Mouse (Mus musculus) erythroblast, embryonic 14.5 days (primary cell): Measurements from ENCODE around the gene Rbks. TPM values are rescaled to one million over a fixed set of nuclear protein-coding genes. Genes with fewer than 3 reads are reported as not detected.

Source experiments
- H3K27me3 ChIP-seq: 2 replicates; pipeline ENCODE4 v1.6.1; 2012; ENCODE audit warnings: inconsistent platforms; ENCODE audit not compliant: control insufficient read depth
- H3K36me3 ChIP-seq: 2 replicates; pipeline ENCODE4 v1.6.1; 2012; ENCODE audit warnings: mild to moderate bottlenecking, inconsistent platforms; ENCODE audit not compliant: control insufficient read depth
- H3K4me1 ChIP-seq: 2 replicates; pipeline ENCODE4 v1.6.1; 2012; ENCODE audit warnings: inconsistent platforms; ENCODE audit not compliant: control insufficient read depth
- H3K4me3 ChIP-seq: replicated peaks from 2 replicates; pipeline ENCODE3; 2012; ENCODE audit warnings: moderate library complexity, mild to moderate bottlenecking, inconsistent platforms
- H3K9me3 ChIP-seq: 2 replicates; pipeline ENCODE4 v1.6.1; 2012; ENCODE audit warnings: low read length, inconsistent platforms, mixed read lengths; ENCODE audit not compliant: control insufficient read depth
- GATA1 ChIP-seq: IDR thresholded peaks from 2 replicates; pipeline ENCODE4 v1.6.1; 2012; ENCODE audit warnings: low read length, inconsistent platforms, mixed read lengths
- TAL1 ChIP-seq: IDR thresholded peaks from 3 replicates; pipeline ENCODE4 v1.6.1; 2012; ENCODE audit warnings: low read length, inconsistent platforms, mixed read lengths
- polyA plus RNA-seq: library from polyadenylated mRNA; stranded (reverse); fragments of >175 nt; gene quantifications from 2 replicates; pipeline ENCODE4 v1.2.3, GENCODE M21; 2012

Rbks gene
- 1.3 and 2.2 TPM in 2 replicates for polyA plus RNA-seq

DNA sequence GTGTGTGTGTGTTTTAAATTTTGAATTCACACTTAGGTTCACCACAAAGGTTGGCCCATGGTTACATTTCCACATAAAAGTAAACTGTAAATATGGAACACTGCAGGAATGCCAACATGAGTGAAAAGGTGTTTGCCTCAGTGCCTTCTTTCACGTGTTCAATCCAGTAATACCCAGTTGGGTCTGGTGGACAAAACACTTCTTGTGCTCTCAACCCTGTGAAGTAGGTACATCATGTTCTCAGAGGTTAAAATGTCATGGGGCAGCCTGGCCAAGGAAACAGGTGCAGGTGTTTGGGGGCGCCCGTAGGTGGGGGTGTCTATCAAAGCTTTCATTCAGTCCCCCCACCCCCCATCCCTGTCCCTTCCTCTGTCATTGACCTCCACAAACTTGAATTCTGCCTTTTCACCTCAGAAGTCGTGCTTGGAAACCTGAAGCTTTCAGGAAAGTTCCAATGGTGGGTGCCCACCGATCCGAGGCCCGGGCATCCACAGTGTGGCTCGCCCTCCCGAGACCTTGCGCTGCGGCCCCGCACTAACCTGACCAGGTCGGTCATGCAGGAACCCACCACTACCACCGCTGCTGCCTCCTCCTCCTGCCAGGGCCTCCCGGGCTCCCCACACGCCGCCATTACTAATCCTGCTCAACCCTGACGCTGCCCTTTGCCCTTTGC lies at the start of gene Rbks:
TSS of gene Rbks (minus strand) at position 657 of the 673 bp plus-strand sequence.
- peaks cover 18% of the 10 kb centered on the region for H3K36me3 ChIP-seq
- peak within 1 kb of the TSS; percentile 88 for H3K4me3 ChIP-seq
- no peaks in the 10 kb centered on the region for H3K27me3 ChIP-seq
- H3K4me1 ChIP-seq, result peaks cover 55% of the 10 kb centered on the region
- no peak for TF ChIP-seq TAL1
- no peaks in the 10 kb centered on the region for H3K9me3 ChIP-seq

DNA sequence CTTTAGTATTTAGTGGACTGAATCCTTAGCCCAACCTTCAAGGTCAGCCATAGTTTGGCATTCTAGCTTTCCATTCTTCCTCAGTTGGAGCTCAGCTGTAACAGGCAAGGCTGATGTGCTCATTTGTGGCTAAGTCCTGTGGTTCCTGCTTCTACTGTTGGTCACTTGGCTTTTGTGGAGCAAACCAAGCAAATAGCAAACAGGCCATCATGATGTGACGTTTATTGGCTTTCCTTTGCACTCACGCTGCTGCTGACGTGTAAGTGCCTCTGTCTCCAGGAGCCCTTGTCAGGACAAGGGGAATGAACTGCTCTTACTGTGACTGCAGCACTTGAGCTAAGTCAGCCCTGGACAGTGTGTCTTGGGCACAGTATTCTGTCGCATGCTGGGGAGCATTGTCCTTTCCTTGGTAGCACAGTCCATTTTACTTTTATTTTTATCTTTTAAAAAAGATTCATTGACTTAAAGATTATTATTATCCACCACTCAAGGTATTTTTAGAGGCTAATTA lies 45.1 kb upstream of the Rbks start:
- Histone ChIP-seq H3K4me1 (no peaks in the 10 kb centered on the region), H3K27me3 (no peaks in the 10 kb centered on the region), H3K36me3 (no peaks in the 10 kb centered on the region), H3K4me3 (no peak overlapping the region), H3K9me3 (no peaks in the 10 kb centered on the region)
- TF ChIP-seq TAL1 (no peak), GATA1 (no peak)

DNA sequence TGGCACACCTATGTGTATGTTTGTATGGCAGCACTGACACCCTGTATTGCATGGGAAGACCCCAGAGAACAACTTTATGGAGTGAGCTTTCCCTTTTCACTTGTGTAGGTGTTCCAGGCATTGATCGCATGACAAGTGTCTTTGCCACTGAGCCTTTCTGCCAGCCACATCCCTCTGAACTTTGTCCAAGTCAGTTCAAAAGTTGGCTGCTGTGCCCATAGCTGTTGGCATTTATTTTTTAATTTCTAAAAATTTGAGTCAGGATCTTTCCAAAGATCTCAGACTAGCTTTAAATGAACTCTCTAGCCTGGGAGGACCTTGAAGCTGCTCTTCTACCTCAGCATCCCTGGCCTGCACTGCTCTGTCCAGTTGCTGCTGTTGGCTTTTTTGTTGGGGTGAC lies 44.5 kb upstream of the Rbks start:
- Histone ChIP-seq H3K27me3 (no peaks in the 10 kb centered on the region), H3K9me3 (no peaks in the 10 kb centered on the region), H3K36me3 (no peaks in the 10 kb centered on the region), H3K4me1 (no peaks in the 10 kb centered on the region), H3K4me3 (no peak overlapping the region)
- no peak for TF ChIP-seq GATA1
- TF ChIP-seq TAL1, result no peak

DNA sequence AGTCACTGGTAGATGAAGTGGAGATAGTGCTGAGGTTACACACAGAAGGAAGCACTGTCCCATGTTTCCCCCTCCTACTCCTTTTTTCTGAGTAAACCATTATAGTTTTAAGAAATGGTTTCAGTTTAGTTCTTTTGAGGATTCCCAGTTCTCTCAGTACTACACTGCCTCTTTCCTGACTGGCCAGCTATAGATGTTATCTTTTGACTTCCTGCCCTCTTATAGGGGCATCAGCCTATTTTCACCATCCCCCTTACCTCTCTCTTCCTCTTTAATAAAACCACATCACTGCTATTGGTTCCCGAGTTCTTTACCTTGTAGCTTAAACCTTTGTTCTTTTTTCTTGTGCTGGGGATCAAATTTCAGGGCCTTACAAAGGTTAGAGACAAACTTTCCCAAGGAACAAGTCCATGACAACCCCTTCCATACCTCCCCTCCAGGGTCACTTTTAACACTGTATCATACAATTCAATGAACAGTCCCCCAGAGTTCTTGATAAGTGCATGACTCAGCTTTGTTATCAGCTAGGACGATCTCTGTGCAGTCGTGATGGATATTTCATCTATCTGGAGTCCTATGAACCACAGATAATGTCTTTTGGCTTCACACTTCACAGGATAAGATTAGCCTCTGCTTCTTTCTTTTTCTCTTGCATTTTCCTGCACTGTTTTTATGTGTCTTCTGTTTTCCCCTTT lies 35.4 kb upstream of the Rbks start:
- Histone ChIP-seq H3K4me1 (peaks cover 5% of the 10 kb centered on the region), H3K27me3 (no peaks in the 10 kb centered on the region)

DNA sequence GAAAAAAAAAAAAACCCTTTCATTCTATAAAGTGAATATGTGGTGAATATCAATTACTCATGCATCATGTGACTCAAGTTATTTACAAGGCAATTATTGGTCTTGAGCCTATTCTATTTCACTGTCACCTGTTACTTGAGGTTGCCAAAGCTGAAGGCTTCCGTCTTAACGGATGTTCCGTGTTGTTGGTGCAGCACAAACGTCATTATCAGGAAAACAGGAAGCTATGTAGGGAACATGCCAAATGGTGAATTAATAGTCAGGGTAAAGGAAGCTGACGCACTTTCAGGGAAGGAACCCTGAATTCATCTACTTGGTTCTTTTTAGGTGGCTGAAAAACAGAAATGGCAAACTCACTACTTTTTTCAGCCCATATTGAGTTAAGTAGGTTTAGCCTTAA lies 30.0 kb upstream of the Rbks start:
- H3K36me3 ChIP-seq, result no peaks in the 10 kb centered on the region; the same call in none of the 2 replicates
- no peaks in the 10 kb centered on the region for H3K27me3 ChIP-seq
- H3K4me1 ChIP-seq, result no peaks in the 10 kb centered on the region; the same call in 1 of the 2 replicates
- TF ChIP-seq TAL1, result no peak
- TF ChIP-seq GATA1, result no peak
- H3K9me3 ChIP-seq, result no peaks in the 10 kb centered on the region
- H3K4me3 ChIP-seq, result no peak overlapping the region

More for the DNA sequence above, 35.4 kb upstream of the Rbks start:
- no peak overlapping the region for H3K4me3 ChIP-seq
- no peak for TF ChIP-seq TAL1
- TF ChIP-seq GATA1, result peak; percentile 71
- H3K36me3 ChIP-seq, result peaks cover 3% of the 10 kb centered on the region
- no peaks in the 10 kb centered on the region for H3K9me3 ChIP-seq

DNA sequence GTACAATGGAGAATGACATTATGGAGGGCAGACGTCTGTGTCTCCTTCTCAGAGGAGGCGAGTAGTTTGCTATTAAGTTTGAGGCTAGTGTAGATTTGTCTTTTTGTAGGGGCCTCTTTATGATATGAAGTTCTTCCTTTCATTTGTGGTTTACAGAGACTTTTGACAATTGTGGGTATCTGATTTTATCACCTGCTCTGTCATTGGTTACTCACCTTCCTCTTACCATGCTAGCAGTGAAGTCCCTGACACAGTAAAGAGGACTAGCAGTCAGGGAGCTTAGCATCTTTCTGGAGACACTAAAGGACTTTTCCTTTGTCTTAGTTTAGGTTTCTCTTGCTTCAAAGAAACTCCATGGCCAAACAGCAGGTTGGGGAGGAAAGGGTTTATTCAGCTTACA lies 28.5 kb upstream of the Rbks start:
- Histone ChIP-seq H3K9me3 (no peaks in the 10 kb centered on the region), H3K4me3 (no peak overlapping the region), H3K4me1 (no peaks in the 10 kb centered on the region), H3K27me3 (no peaks in the 10 kb centered on the region), H3K36me3 (no peaks in the 10 kb centered on the region; the same call in none of the 2 replicates)
- TF ChIP-seq TAL1, result no peak
- TF ChIP-seq GATA1, result no peak

DNA sequence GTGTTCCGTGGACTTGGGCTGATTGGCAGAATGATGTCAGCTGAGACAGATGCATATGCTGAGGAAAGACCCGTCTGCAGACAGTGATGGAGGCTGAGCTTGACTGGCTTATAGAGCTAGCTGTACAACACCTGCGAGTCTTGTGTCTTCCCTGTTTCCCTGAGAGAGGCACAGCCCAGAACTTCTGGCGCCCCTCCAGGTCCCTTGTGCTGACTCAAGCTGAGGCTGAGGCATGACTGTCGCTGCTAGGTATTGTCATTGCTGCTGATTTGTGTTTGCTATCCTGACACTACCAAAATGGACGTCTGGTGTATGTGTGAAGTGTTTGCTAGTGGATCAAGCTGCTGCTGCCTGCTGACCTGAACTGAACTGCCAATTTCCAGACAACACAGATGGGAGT lies 27.1 kb upstream of the Rbks start:
- no peak overlapping the region for H3K4me3 ChIP-seq
- no peaks in the 10 kb centered on the region; the same call in 1 of the 2 replicates for H3K36me3 ChIP-seq
- no peaks in the 10 kb centered on the region for H3K27me3 ChIP-seq
- TF ChIP-seq TAL1 (no peak), GATA1 (no peak)
- H3K4me1 ChIP-seq, result no peaks in the 10 kb centered on the region
- H3K9me3 ChIP-seq, result no peaks in the 10 kb centered on the region

DNA sequence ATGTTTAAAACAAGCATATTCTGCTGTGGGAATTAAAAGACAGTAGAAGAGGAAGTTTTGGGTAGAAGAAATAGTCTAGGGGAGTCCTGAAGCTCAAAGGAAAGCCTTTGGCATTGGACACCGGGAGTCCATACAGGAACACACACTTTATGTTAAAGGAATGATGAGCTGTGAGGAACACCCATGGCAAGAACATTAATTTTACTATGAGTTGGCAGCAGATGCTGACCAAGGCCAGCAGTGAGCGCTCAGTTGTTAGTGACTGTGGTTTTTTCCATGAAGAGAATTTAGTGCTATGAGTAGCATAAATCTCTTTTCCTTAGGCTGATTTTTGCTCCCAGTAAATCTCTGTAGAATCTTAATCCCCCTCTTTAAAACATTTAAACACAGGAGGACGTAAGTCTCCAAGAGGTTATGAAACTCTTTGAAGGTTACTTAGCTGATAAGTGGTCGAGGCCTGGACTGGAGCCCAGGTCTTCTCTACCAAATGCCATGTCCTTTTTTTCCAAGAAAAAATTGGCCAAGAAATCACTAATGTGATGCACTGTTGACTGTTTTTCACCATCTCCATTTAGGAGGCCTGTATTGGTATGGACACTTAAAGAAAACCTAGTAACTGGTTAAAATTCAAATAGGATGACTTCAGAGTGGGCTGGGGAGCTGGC lies 18.2 kb upstream of the Rbks start:
- H3K27me3 ChIP-seq, result no peaks in the 10 kb centered on the region
- H3K36me3 ChIP-seq, result peaks cover 4% of the 10 kb centered on the region
- no peak overlapping the region for H3K4me3 ChIP-seq
- H3K4me1 ChIP-seq, result peaks cover 12% of the 10 kb centered on the region
- no peak for TF ChIP-seq TAL1
- no peak for TF ChIP-seq GATA1
- H3K9me3 ChIP-seq, result no peaks in the 10 kb centered on the region

DNA sequence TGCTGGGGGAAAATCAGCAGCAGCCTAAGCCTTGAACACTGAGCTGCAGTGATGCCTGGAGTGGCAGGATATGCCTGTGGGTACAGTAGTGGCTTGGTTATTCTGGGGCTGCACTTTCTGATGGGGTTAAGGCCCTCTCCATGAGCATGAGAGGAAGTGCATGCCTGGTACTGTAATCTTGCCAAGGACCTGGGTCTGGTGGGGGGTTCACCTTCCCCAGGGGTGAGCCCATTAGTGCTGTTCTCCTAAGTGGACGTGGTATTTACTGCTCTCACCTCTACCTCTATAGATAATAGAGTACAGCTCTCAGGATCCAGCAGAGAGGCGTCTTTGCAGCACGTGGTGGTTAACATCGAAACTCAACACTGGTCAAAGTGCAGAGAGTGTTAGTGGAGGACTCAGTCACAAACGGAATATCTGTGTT lies 16.4 kb upstream of the Rbks start:
- TF ChIP-seq TAL1 (no peak), GATA1 (no peak)
- H3K27me3 ChIP-seq, result no peaks in the 10 kb centered on the region
- peaks cover 17% of the 10 kb centered on the region for H3K4me1 ChIP-seq
- no peak overlapping the region for H3K4me3 ChIP-seq
- H3K9me3 ChIP-seq, result no peaks in the 10 kb centered on the region
- peaks cover 9% of the 10 kb centered on the region for H3K36me3 ChIP-seq
